Mouse (Mus musculus): Measurements from ENCODE around the gene Arid5b. TPM values are rescaled to one million over a fixed set of nuclear protein-coding genes. Genes with fewer than 3 reads are reported as not detected.

Arid5b gene
- total and polyA plus RNA-seq, 2 experiments from 2014 or later: 13.3 to 13.6 TPM

DNA sequence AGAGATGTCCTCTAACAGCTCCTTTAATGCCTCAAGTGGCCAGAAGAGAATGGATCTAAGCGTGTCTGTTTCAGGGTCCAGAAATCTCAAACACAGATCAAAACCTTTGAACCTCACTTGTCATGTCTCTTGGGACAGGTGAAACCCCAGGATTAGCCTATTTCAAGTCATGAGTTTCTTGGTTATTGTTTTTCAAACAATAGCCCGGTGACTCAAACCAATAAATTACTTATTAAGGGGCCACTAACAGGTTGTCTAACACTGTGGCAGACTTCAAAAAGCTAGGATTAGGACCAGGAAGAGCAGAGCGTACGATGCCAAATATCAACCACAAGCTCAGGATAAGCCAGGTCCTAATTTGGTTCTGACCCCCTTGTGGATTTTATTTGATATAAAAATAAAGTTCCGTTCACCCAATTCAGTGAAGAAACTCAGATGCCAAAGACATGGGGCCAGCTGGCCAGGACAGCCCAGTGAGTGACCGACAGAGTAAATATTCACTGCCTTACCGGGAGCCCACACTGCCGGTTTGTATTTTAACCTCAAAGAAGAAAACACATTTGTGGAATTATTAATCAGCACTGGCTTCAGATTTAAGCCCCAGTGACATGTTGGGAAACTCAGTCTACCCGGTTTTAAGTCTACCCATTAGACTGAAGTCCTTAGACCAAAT is 15.1 kb downstream of the Arid5b start:
- Histone ChIP-seq H3K4me2 (ENCODE audit: low read depth, low read length, poor library complexity, severe bottlenecking) (no peak overlapping the region), H3K9me3 (ENCODE audit: low read length) (no peaks in the 10 kb centered on the region), H3K27me3 (ENCODE audit: insufficient read depth, low read length) (no peaks in the 10 kb centered on the region), H3K9ac (replicated peaks; ENCODE audit: low read length, poor library complexity, severe bottlenecking) (no peak overlapping the region), H3K36me3 (ENCODE audit: insufficient read depth, low read length) (no peaks in the 10 kb centered on the region), H3K27ac (ENCODE audit: low read depth, low read length) (no peak overlapping the region), H3K4me3 (ENCODE audit: low read depth, low read length) (no peak overlapping the region), H3K4me1 (ENCODE audit: insufficient read depth, low read length) (no peaks in the 10 kb centered on the region)
- 91% methylated on average over 9 of the region's 9 CpGs for WGBS
- DNase-seq (ENCODE audit: low spot score) (no peak), ATAC-seq (ENCODE audit: low FRiP score) (no peak)
- TF ChIP-seq CTCF (IDR thresholded peaks at IDR 0.05): no peak

DNA sequence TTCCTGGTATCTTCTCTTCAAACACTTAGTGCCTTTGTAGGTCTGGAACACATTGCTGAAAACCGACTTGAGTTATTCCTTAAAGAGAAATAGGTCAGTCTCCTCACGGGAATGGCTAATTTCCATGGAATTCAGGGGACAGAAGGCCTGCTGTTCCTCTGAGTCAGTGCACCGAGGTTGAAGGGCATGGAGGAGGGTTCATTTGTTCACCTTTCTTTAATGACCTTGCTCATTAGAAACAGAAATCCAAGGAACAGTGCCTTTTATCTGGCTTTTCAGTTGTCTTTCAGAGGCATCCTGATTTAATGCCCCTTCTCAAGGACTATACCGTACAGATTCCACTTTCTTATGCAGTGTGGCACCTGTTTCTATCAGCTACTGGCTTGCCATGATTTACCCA is 18.9 kb downstream of the Arid5b start:
- DNase-seq (ENCODE audit: low spot score) (no peak), ATAC-seq (ENCODE audit: low FRiP score) (no peak)
- Histone ChIP-seq H3K4me1 (ENCODE audit: insufficient read depth, low read length) (no peaks in the 10 kb centered on the region), H3K36me3 (ENCODE audit: insufficient read depth, low read length) (no peaks in the 10 kb centered on the region; the same call in 1 of the 2 replicates), H3K4me2 (ENCODE audit: low read depth, low read length, poor library complexity, severe bottlenecking) (no peak overlapping the region), H3K4me3 (ENCODE audit: low read depth, low read length) (no peak overlapping the region), H3K9me3 (ENCODE audit: low read length) (no peaks in the 10 kb centered on the region), H3K27ac (ENCODE audit: low read depth, low read length) (no peak overlapping the region), H3K9ac (replicated peaks; ENCODE audit: low read length, poor library complexity, severe bottlenecking) (no peak overlapping the region), H3K27me3 (ENCODE audit: insufficient read depth, low read length) (no peaks in the 10 kb centered on the region)
- WGBS: 63% methylated on average over 4 of the region's 4 CpGs
- no peak for TF ChIP-seq CTCF (IDR thresholded peaks at IDR 0.05)

DNA sequence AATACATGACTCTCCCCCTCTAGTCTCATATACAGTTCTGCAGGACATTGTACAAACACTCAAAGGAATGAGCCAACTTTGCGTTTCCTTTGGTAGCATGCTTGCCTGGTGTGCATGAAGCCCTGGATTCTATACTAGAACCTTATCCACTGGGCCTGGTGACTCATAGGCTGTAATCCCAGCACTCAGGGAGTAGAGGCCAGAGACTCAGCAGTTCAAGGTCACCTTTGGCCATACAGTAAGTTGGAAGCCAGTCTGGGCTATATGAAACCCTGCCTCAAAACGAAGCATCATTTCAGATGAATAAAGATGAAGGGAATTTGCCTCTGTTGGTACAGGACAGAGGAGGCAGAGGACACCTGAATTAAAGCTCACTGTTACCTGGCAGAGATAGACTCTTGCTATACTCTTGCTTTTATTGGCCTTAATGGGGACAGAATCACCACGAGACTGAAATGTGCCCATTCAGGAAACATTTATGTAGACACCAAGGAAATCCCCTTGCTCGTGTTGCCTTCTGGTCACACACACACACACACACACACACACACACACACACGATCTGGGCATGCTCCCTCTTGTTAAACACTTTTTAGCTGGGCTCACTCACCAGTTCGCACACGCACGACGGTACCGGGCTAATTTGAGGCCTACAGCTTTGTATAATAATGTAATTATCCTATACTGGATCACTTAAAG is 21.0 kb downstream of the Arid5b start:
- H3K4me1 ChIP-seq (ENCODE audit: insufficient read depth, low read length): no peaks in the 10 kb centered on the region
- TF ChIP-seq CTCF (IDR thresholded peaks at IDR 0.05): no peak
- no peak for ATAC-seq (ENCODE audit: low FRiP score)

DNA sequence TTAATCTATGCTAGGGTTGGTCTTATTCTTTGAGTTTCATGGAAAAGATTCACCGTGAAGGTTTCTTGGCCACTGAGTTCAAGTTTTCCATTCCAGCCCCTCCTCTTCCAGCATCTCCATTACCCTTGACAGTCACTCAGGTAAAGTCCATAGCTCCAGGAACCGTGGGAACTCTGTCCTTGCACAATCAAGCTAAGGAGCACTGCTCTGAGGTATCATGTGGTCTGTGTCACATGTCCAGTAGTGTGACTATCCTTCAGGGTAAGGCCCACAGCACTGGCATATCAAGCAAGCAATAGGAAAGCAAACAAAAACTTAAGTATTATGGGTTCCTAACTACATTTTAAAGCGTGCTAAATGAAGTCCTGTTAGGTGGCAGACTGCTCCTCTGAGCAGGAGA is 22.4 kb downstream of the Arid5b start:
- TF ChIP-seq CTCF (IDR thresholded peaks at IDR 0.05): no peak
- no peak overlapping the region for H3K27ac ChIP-seq (ENCODE audit: low read depth, low read length)
- no peak for ATAC-seq (ENCODE audit: low FRiP score)
- 86% methylated on average over 3 of the region's 3 CpGs for WGBS
- no peaks in the 10 kb centered on the region for H3K4me1 ChIP-seq (ENCODE audit: insufficient read depth, low read length)
- no peaks in the 10 kb centered on the region; the same call in 1 of the 2 replicates for H3K36me3 ChIP-seq (ENCODE audit: insufficient read depth, low read length)
- H3K9me3 ChIP-seq (ENCODE audit: low read length): no peaks in the 10 kb centered on the region
- H3K9ac ChIP-seq (replicated peaks; ENCODE audit: low read length, poor library complexity, severe bottlenecking): no peak overlapping the region
- no peaks in the 10 kb centered on the region for H3K27me3 ChIP-seq (ENCODE audit: insufficient read depth, low read length)
- H3K4me2 ChIP-seq (ENCODE audit: low read depth, low read length, poor library complexity, severe bottlenecking): no peak overlapping the region
- H3K4me3 ChIP-seq (ENCODE audit: low read depth, low read length): no peak overlapping the region
- no peak for DNase-seq (ENCODE audit: low spot score)

More for the DNA sequence above, 21.0 kb downstream of the Arid5b start:
- H3K9me3 ChIP-seq (ENCODE audit: low read length): no peaks in the 10 kb centered on the region
- no peak overlapping the region for H3K27ac ChIP-seq (ENCODE audit: low read depth, low read length)
- 91% methylated on average over 10 of the region's 10 CpGs for WGBS
- DNase-seq (ENCODE audit: low spot score): no peak
- no peaks in the 10 kb centered on the region for H3K27me3 ChIP-seq (ENCODE audit: insufficient read depth, low read length)
- no peak overlapping the region for H3K4me3 ChIP-seq (ENCODE audit: low read depth, low read length)
- no peaks in the 10 kb centered on the region; the same call in 1 of the 2 replicates for H3K36me3 ChIP-seq (ENCODE audit: insufficient read depth, low read length)
- no peak overlapping the region for H3K4me2 ChIP-seq (ENCODE audit: low read depth, low read length, poor library complexity, severe bottlenecking)
- no peak overlapping the region for H3K9ac ChIP-seq (replicated peaks; ENCODE audit: low read length, poor library complexity, severe bottlenecking)

DNA sequence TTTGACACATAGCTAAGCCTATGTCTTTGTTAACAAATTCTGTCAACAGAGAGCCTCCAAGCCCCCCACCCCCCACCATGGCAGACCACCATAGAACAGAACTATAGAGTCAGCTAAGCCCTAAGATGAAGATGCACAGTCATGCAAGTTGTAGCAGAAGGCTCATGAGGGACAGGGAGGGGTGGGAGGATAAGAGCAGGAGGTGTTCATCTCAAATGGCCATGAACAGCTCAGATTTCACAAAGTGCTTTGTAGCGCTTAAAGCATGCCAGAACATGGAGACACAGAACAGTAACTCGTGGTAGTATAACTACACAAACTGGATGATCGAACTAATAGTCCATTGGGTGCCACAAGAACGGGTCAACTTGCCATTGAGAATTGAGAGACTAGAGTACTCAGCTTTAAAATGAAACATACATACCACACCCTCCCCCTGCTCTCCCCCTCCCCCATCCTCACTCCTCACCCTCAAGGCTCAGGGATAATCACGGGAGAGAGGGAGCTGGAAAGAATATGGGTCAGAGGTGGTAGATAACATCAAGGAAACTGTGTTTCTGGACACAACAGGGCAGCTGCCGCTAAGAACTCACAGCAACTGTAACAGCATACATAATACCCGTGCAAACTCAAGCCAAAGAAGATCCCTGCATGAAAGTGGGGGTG is 25.0 kb downstream of the Arid5b start:
- H3K27ac ChIP-seq (ENCODE audit: low read depth, low read length): no peak overlapping the region
- no peak for ATAC-seq (ENCODE audit: low FRiP score)
- no peak overlapping the region for H3K4me3 ChIP-seq (ENCODE audit: low read depth, low read length)
- no peak overlapping the region for H3K9ac ChIP-seq (replicated peaks; ENCODE audit: low read length, poor library complexity, severe bottlenecking)
- no peaks in the 10 kb centered on the region for H3K4me1 ChIP-seq (ENCODE audit: insufficient read depth, low read length)
- no peaks in the 10 kb centered on the region for H3K9me3 ChIP-seq (ENCODE audit: low read length)
- no peaks in the 10 kb centered on the region; the same call in 1 of the 2 replicates for H3K36me3 ChIP-seq (ENCODE audit: insufficient read depth, low read length)
- no peak for TF ChIP-seq CTCF (IDR thresholded peaks at IDR 0.05)
- no peak for DNase-seq (ENCODE audit: low spot score)
- whole genome bisulfite sequencing: 90% methylated on average over 7 of the region's 7 CpGs
- no peak overlapping the region for H3K4me2 ChIP-seq (ENCODE audit: low read depth, low read length, poor library complexity, severe bottlenecking)
- no peaks in the 10 kb centered on the region for H3K27me3 ChIP-seq (ENCODE audit: insufficient read depth, low read length)

DNA sequence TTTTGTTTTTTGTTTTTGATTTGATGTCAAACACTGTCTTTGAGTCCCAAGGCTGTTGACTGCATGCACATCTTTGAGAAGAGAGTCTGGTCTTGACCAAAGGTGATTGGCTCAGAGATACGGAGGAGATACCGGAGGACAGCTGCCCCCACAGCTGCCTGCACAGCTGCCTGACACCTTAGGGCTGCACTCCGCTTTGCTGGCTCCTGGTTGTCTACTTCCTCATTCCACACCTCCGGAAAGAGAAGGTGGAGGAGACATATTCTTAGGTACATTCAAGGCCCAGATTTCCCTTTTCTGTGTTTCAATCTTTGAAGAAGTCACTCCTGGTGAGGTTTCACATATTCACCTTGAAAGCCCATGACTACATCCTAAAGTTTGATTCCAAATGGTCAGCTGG is 25.9 kb downstream of the Arid5b start:
- Histone ChIP-seq H3K9ac (replicated peaks; ENCODE audit: low read length, poor library complexity, severe bottlenecking) (no peak overlapping the region), H3K4me1 (ENCODE audit: insufficient read depth, low read length) (no peaks in the 10 kb centered on the region), H3K36me3 (ENCODE audit: insufficient read depth, low read length) (no peaks in the 10 kb centered on the region; the same call in 1 of the 2 replicates), H3K4me3 (ENCODE audit: low read depth, low read length) (no peak overlapping the region), H3K27ac (ENCODE audit: low read depth, low read length) (no peak overlapping the region), H3K9me3 (ENCODE audit: low read length) (no peaks in the 10 kb centered on the region), H3K27me3 (ENCODE audit: insufficient read depth, low read length) (no peaks in the 10 kb centered on the region), H3K4me2 (ENCODE audit: low read depth, low read length, poor library complexity, severe bottlenecking) (no peak overlapping the region)
- ATAC-seq (ENCODE audit: low FRiP score) (no peak), DNase-seq (ENCODE audit: low spot score) (no peak)
- WGBS: 94% methylated on average over 4 of the region's 4 CpGs
- no peak for TF ChIP-seq CTCF (IDR thresholded peaks at IDR 0.05)
